Mouse (Mus musculus): ENCODE measurements around the gene Ubxn6. TPM values are rescaled to one million over a fixed set of nuclear protein-coding genes. Genes with fewer than 3 reads are reported as not detected.
A peak's percentile ranks its signal among the peaks of the same experiment; 100 is the strongest.

The Ubxn6 gene
- polyA plus RNA-seq (2014; fragmentation: Nextera tagmentation; extraction: Ambion mirVana): 30.5 and 31.3 TPM in 2 replicates

GRCm38 (mm10) chr17:56074827-56075208, at the start of gene Ubxn6:
TSS of gene Ubxn6 (minus strand) at chr17:56075028.
- peak within 1 kb of the TSS; percentile 71 for H3K4me2 ChIP-seq
- H3K4me3 ChIP-seq (ENCODE audit: low read depth, low read length): peak within 1 kb of the TSS; percentile 65
- no peaks in the 10 kb centered on the region for H3K27me3 ChIP-seq (ENCODE audit: insufficient read depth, low read length)
- peak; percentile 62 for TF ChIP-seq CTCF (IDR thresholded peaks at IDR 0.05; ENCODE audit: low read depth)
- H3K27ac ChIP-seq (ENCODE audit: low read depth): peak within 1 kb of the TSS; percentile 96
- peaks cover 3% of the 10 kb centered on the region; the same call in 1 of the 2 replicates for H3K4me1 ChIP-seq (ENCODE audit: insufficient read depth)
- ATAC-seq (ENCODE audit: insufficient read depth): peak; percentile 60
- peak within 1 kb of the TSS; percentile 67 for H3K9ac ChIP-seq
- H3K36me3 ChIP-seq (ENCODE audit: insufficient read depth): peaks cover 32% of the 10 kb centered on the region
- H3K9me3 ChIP-seq (ENCODE audit: low read depth, low read length): no peaks in the 10 kb centered on the region
- peak; percentile 98 for DNase-seq
- WGBS: under 1% methylated on average over 35 of the region's 35 CpGs

- ATAC-seq (ENCODE audit: insufficient read depth): no peak
Measured at GRCm38 (mm10) chr17:56123681-56124340, 49.0 kb upstream of the Ubxn6 start.

GRCm38 (mm10) chr17:56123161-56123560, 48.3 kb upstream of the Ubxn6 start:
- H3K27ac ChIP-seq (ENCODE audit: low read depth): no peak overlapping the region
- no peak for DNase-seq
- 87% methylated on average over 12 of the region's 12 CpGs for WGBS
- H3K4me1 ChIP-seq (ENCODE audit: insufficient read depth): no peaks in the 10 kb centered on the region
- H3K9ac ChIP-seq: no peak overlapping the region
- H3K4me2 ChIP-seq: no peak overlapping the region
- no peak for ATAC-seq (ENCODE audit: insufficient read depth)
- H3K36me3 ChIP-seq (ENCODE audit: insufficient read depth): no peaks in the 10 kb centered on the region
- no peak overlapping the region for H3K4me3 ChIP-seq (ENCODE audit: low read depth, low read length)
- TF ChIP-seq CTCF (IDR thresholded peaks at IDR 0.05; ENCODE audit: low read depth): no peak
- H3K27me3 ChIP-seq (ENCODE audit: insufficient read depth, low read length): peaks cover 64% of the 10 kb centered on the region
- peaks cover 9% of the 10 kb centered on the region for H3K9me3 ChIP-seq (ENCODE audit: low read depth, low read length)

More at GRCm38 (mm10) chr17:56123681-56124340, 49.0 kb upstream of the Ubxn6 start:
- Histone ChIP-seq H3K4me3 (ENCODE audit: low read depth, low read length) (peak overlapping the region; percentile 39), H3K36me3 (ENCODE audit: insufficient read depth) (no peaks in the 10 kb centered on the region), H3K27ac (ENCODE audit: low read depth) (no peak overlapping the region), H3K9ac (peak overlapping the region; percentile 49; the same call in 1 of the 2 replicates), H3K4me1 (ENCODE audit: insufficient read depth) (no peaks in the 10 kb centered on the region), H3K4me2 (peak overlapping the region; percentile 77), H3K27me3 (ENCODE audit: insufficient read depth, low read length) (peaks cover 58% of the 10 kb centered on the region), H3K9me3 (ENCODE audit: low read depth, low read length) (peaks cover 9% of the 10 kb centered on the region)
- WGBS: 37% methylated on average over 58 of the region's 59 CpGs
- TF ChIP-seq CTCF (IDR thresholded peaks at IDR 0.05; ENCODE audit: low read depth): no peak
- DNase-seq: no peak

- H3K4me2 ChIP-seq: no peak within 1 kb of the TSS
- H3K27ac ChIP-seq (ENCODE audit: low read depth): no peak within 1 kb of the TSS
- WGBS: 36% methylated on average over 2 of the region's 2 CpGs
- TF ChIP-seq CTCF (IDR thresholded peaks at IDR 0.05; ENCODE audit: low read depth): no peak
- DNase-seq (no peak), ATAC-seq (ENCODE audit: insufficient read depth) (no peak)
- H3K27me3 ChIP-seq (ENCODE audit: insufficient read depth, low read length): peaks cover 71% of the 10 kb centered on the region
- H3K36me3 ChIP-seq (ENCODE audit: insufficient read depth): no peaks in the 10 kb centered on the region
- peaks cover 9% of the 10 kb centered on the region for H3K9me3 ChIP-seq (ENCODE audit: low read depth, low read length)
- no peak within 1 kb of the TSS for H3K4me3 ChIP-seq (ENCODE audit: low read depth, low read length)
- no peak within 1 kb of the TSS for H3K9ac ChIP-seq
- H3K4me1 ChIP-seq (ENCODE audit: insufficient read depth): no peaks in the 10 kb centered on the region
Measured at GRCm38 (mm10) chr17:56121826-56122225, 47.0 kb upstream of the Ubxn6 start, which contains the start of gene Lrg1. TSS of gene Lrg1 (minus strand) at chr17:56122001.

- WGBS: 4% methylated on average over 66 of the region's 66 CpGs
- ATAC-seq (ENCODE audit: insufficient read depth): no peak
- 0 out of 2 replicates have a peak overlapping the region, but pooled peaks have one; percentile 6 for H3K4me3 ChIP-seq (ENCODE audit: low read depth, low read length)
- H3K9me3 ChIP-seq (ENCODE audit: low read depth, low read length): peaks cover 9% of the 10 kb centered on the region
- no peak overlapping the region for H3K27ac ChIP-seq (ENCODE audit: low read depth)
- H3K4me1 ChIP-seq (ENCODE audit: insufficient read depth): no peaks in the 10 kb centered on the region
- DNase-seq: no peak
- no peak overlapping the region for H3K9ac ChIP-seq
- H3K36me3 ChIP-seq (ENCODE audit: insufficient read depth): no peaks in the 10 kb centered on the region
- H3K4me2 ChIP-seq: peak overlapping the region; percentile 37; the same call in 1 of the 2 replicates
- peaks cover 74% of the 10 kb centered on the region for H3K27me3 ChIP-seq (ENCODE audit: insufficient read depth, low read length)
- TF ChIP-seq CTCF (IDR thresholded peaks at IDR 0.05; ENCODE audit: low read depth): no peak
Measured at GRCm38 (mm10) chr17:56119981-56120880, 45.4 kb upstream of the Ubxn6 start.

GRCm38 (mm10) chr17:56119431-56119830, 44.6 kb upstream of the Ubxn6 start:
- Histone ChIP-seq H3K4me1 (ENCODE audit: insufficient read depth) (no peaks in the 10 kb centered on the region), H3K4me2 (no peak overlapping the region), H3K27me3 (ENCODE audit: insufficient read depth, low read length) (peaks cover 66% of the 10 kb centered on the region), H3K4me3 (ENCODE audit: low read depth, low read length) (no peak overlapping the region), H3K27ac (ENCODE audit: low read depth) (no peak overlapping the region), H3K36me3 (ENCODE audit: insufficient read depth) (no peaks in the 10 kb centered on the region), H3K9me3 (ENCODE audit: low read depth, low read length) (peaks cover 9% of the 10 kb centered on the region), H3K9ac (no peak overlapping the region)
- TF ChIP-seq CTCF (IDR thresholded peaks at IDR 0.05; ENCODE audit: low read depth): no peak
- ATAC-seq (ENCODE audit: insufficient read depth) (no peak), DNase-seq (no peak)
- WGBS: 28% methylated on average over 12 of the region's 12 CpGs
